In genomic region chr12:9978494-9979112, GRCm38 (mm10) we compare ENCODE assay signal across 8 mouse cellular contexts.
A peak's percentile ranks its signal among the peaks of the same experiment; 100 is the strongest.
DNase-seq lines count a peak whose midpoint lies in the region; ATAC-seq and TF ChIP-seq lines count a peak whose summit lies in the region.

No protein-coding gene starts in this region.

- TF ChIP-seq EP300 in stomach, postnatal 0 days (optimal IDR thresholded peaks at IDR 0.05), result no peak

- no peak overlapping the region for H3K4me3 ChIP-seq in heart, embryonic 13.5 days
- H3K4me3 ChIP-seq in hindbrain, postnatal 0 days (ENCODE audit: low read length), result no peak overlapping the region
- H3K4me3 ChIP-seq in stomach, postnatal 0 days (ENCODE audit: low read depth, low read length), result no peak overlapping the region

- no peak for TF ChIP-seq CTCF in hindbrain, postnatal 0 days (IDR thresholded peaks at IDR 0.05; ENCODE audit: low read depth)
- no peak for TF ChIP-seq CTCF in stomach, postnatal 0 days (IDR thresholded peaks at IDR 0.05; ENCODE audit: low read depth)

- WGBS in heart, embryonic 13.5 days, result 65% methylated on average over 3 of the region's 3 CpGs
- 30% methylated on average over 3 of the region's 3 CpGs for WGBS in hindbrain, postnatal 0 days
- WGBS in stomach, postnatal 0 days, result 35% methylated on average over 3 of the region's 3 CpGs

- no peaks in the 10 kb centered on the region for H3K9me3 ChIP-seq in heart, embryonic 13.5 days
- H3K9me3 ChIP-seq in hindbrain, postnatal 0 days (ENCODE audit: low read length), result no peaks in the 10 kb centered on the region
- H3K9me3 ChIP-seq in stomach, postnatal 0 days (ENCODE audit: control insufficient read depth, low read length), result no peaks in the 10 kb centered on the region

- no peak for ATAC-seq in heart, embryonic 13.5 days (ENCODE audit: extremely low read depth, insufficient number of reproducible peaks, low FRiP score, low TSS enrichment)
- 0 out of 2 replicates have a peak, but pooled peaks have one; percentile 35 for ATAC-seq in hindbrain, postnatal 0 days
- no peak; the same call in 1 of the 2 replicates for ATAC-seq in stomach, postnatal 0 days (ENCODE audit: low FRiP score, low TSS enrichment)
- ATAC-seq in cerebellum, adult (ENCODE audit: insufficient number of reproducible peaks, low FRiP score, low TSS enrichment), result no peak

- H3K9ac ChIP-seq in heart, embryonic 13.5 days, result no peak overlapping the region
- H3K9ac ChIP-seq in hindbrain, postnatal 0 days (replicated peaks; ENCODE audit: low read length), result no peak overlapping the region
- no peak overlapping the region for H3K9ac ChIP-seq in stomach, postnatal 0 days (ENCODE audit: low read length)

- no peak for DNase-seq in heart, adult 11 months
- peak; percentile 33 to 45 for DNase-seq in right cerebral cortex, postnatal 10 days (ENCODE audit: low spot score in 2 of 2)
- DNase-seq in right cerebral cortex, postnatal 14 days, result no peak
- DNase-seq in hindbrain, postnatal 0 days (ENCODE audit: low spot score), result peak; percentile 61
- DNase-seq in stomach, postnatal 0 days (ENCODE audit: low spot score), result peak; percentile 22
- no peak for DNase-seq in thymus, postnatal 25 days

- no peak overlapping the region for H3K4me2 ChIP-seq in heart, embryonic 13.5 days
- H3K4me2 ChIP-seq in hindbrain, postnatal 0 days (ENCODE audit: low read depth, low read length), result no peak overlapping the region
- H3K4me2 ChIP-seq in stomach, postnatal 0 days (replicated peaks; ENCODE audit: low read depth), result no peak overlapping the region

- no peaks in the 10 kb centered on the region for H3K36me3 ChIP-seq in heart, embryonic 13.5 days
- H3K36me3 ChIP-seq in hindbrain, postnatal 0 days (ENCODE audit: insufficient read depth, low read length), result no peaks in the 10 kb centered on the region
- no peaks in the 10 kb centered on the region for H3K36me3 ChIP-seq in stomach, postnatal 0 days (ENCODE audit: control insufficient read depth, insufficient read depth, low read length)

- no peaks in the 10 kb centered on the region for H3K27me3 ChIP-seq in heart, embryonic 13.5 days (replicated peaks)
- H3K27me3 ChIP-seq in hindbrain, postnatal 0 days (ENCODE audit: insufficient read depth, low read length), result no peaks in the 10 kb centered on the region
- no peaks in the 10 kb centered on the region for H3K27me3 ChIP-seq in stomach, postnatal 0 days (ENCODE audit: control insufficient read depth, insufficient read depth, low read length)

- H3K27ac ChIP-seq in heart, embryonic 13.5 days (replicated peaks), result peak overlapping the region; percentile 45
- no peak overlapping the region for H3K27ac ChIP-seq in hindbrain, postnatal 0 days
- H3K27ac ChIP-seq in stomach, postnatal 0 days (replicated peaks), result no peak overlapping the region

- peaks cover 12% of the 10 kb centered on the region for H3K4me1 ChIP-seq in heart, embryonic 13.5 days
- no peaks in the 10 kb centered on the region for H3K4me1 ChIP-seq in hindbrain, postnatal 0 days (ENCODE audit: insufficient read depth, low read length)
- H3K4me1 ChIP-seq in stomach, postnatal 0 days (replicated peaks; ENCODE audit: control insufficient read depth, insufficient read depth), result 0 out of 2 replicates have a peak, but pooled peaks cover 2% of the 10 kb centered on the region

Comparison
In these comparisons a context has a peak if more than half of its experiments do, and no peak if none do; other contexts are left out.
1. DNase-seq: peak in right cerebral cortex, postnatal 10 days (2 of 2), hindbrain, postnatal 0 days (single experiment) and stomach, postnatal 0 days (single experiment); none in heart, adult 11 months (single experiment), right cerebral cortex, postnatal 14 days (single experiment) and thymus, postnatal 25 days (single experiment).